Mouse (Mus musculus) heart, embryonic 16.5 days (tissue): ENCODE results near the gene Gadl1. TPM values are rescaled to one million over a fixed set of nuclear protein-coding genes. Genes with fewer than 3 reads are reported as not detected.

ENCODE experiments used
- ATAC-seq: fragments of 200-750 bp; cut with Nextera tagmentation; replicated peaks from 2 replicates; pipeline ENCODE4 v1.8.0; 2017; ENCODE audit warnings: moderate number of reproducible peaks; ENCODE audit not compliant: insufficient read depth, low FRiP score; ENCODE audit errors: extremely low read depth
- H3K27ac ChIP-seq: fragments of 300-500 bp; sonication (generic); 2 replicates; pipeline ENCODE4 v1.5.1; 2014; ENCODE audit warnings: mild to moderate bottlenecking, low read length, control low read depth, moderate library complexity
- H3K27me3 ChIP-seq: fragments of 300-500 bp; sonication (generic); 2 replicates; pipeline ENCODE4 v1.6.1; 2014; ENCODE audit warnings: low read length, mixed read lengths; ENCODE audit not compliant: control insufficient read depth, insufficient read depth
- H3K36me3 ChIP-seq: fragments of 300-500 bp; sonication (generic); 2 replicates; pipeline ENCODE4 v1.6.1; 2014; ENCODE audit not compliant: control insufficient read depth, insufficient read depth
- H3K4me1 ChIP-seq: fragments of 300-500 bp; sonication (generic); 2 replicates; pipeline ENCODE4 v1.6.1; 2014; ENCODE audit warnings: low read length, mixed read lengths; ENCODE audit not compliant: control insufficient read depth, insufficient read depth
- H3K4me2 ChIP-seq: fragments of 300-500 bp; sonication (generic); 2 replicates; pipeline ENCODE4 v1.6.1; 2014; ENCODE audit warnings: low read depth, mild to moderate bottlenecking, control low read depth, low read length
- H3K4me3 ChIP-seq: fragments of 300-500 bp; sonication (generic); 2 replicates; pipeline ENCODE4 v1.5.1; 2014; ENCODE audit warnings: mild to moderate bottlenecking, control low read depth, low read length
- H3K9ac ChIP-seq: fragments of 300-500 bp; sonication (generic); 2 replicates; pipeline ENCODE4 v1.6.1; 2014; ENCODE audit warnings: low read length, control low read depth
- H3K9me3 ChIP-seq: fragments of 300-500 bp; sonication (generic); replicated peaks from 2 replicates; pipeline ENCODE4 v1.6.1; 2016; ENCODE audit warnings: low read length; ENCODE audit not compliant: control insufficient read depth
- WGBS: fragments of 180-500 bp; shearing (Covaris S2); extraction: QIAGEN DNeasy Blood & Tissue Kit; methylation state at CpG from one replicate; pipeline ENCODE4 v1.1.7; 2014; 5-methylcytosine and 5-hydroxymethylcytosine counted together
- polyA plus RNA-seq: library from polyadenylated mRNA; unstranded; fragments of >200 nt; fragmentation: Nextera tagmentation; extraction: Ambion mirVana; gene quantifications from 2 replicates; pipeline ENCODE4 v1.2.1, GENCODE M21; 2015

Gadl1 gene
- polyA plus RNA-seq, 1 experiment from 2014 or later = 1.2 TPM

DNA sequence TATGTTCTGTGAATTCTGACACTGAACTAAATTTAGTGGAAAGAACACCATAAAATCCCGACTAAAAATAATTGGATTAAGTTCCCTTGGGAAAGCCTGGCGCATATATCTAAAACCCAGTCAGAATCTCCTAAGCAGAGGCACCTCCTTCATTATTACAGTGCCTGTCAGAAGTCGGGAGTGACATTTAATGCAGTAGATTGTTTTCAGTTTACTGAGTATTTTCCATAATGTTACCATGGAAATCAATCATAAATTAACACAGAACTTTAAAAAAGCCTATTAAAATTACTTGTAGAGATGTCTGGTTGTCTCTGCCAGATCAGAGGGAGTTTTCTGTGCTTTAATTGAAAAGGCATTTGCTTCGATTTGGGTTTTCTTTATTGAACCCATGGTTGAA is 33.2 kb downstream of the Gadl1 start:
- Histone ChIP-seq H3K9me3 (0 out of 2 replicates have a peak, but pooled peaks cover 2% of the 10 kb centered on the region), H3K27ac (no peak overlapping the region), H3K4me3 (no peak overlapping the region), H3K27me3 (no peaks in the 10 kb centered on the region), H3K4me1 (no peaks in the 10 kb centered on the region; the same call in 1 of the 2 replicates), H3K4me2 (no peak overlapping the region), H3K36me3 (no peaks in the 10 kb centered on the region), H3K9ac (no peak overlapping the region)
- ATAC-seq = no peak
- WGBS = 72% methylated on average over 4 of the region's 4 CpGs

DNA sequence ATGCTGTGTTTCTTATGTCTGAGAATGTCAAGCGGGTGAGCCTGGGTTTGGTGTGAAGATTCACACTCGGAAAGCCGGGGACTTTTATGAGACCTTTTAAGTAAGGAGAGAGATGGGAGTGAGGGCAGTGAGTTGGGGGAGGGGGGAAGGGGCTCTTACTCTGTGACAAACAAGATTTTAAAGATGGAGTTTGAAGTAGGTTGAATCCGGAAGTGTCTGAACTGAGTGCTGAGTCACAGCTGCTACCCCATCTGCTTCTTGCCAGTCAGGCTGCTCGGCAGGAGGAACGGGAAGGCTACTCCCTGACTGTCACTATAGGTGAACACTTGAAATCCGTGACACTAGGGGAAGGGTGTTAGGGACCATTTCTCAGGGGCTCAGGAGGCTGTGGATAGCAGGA is 33.7 kb downstream of the Gadl1 start:
- no peaks in the 10 kb centered on the region; the same call in 1 of the 2 replicates for H3K4me1 ChIP-seq
- ATAC-seq = no peak
- H3K4me2 ChIP-seq = no peak overlapping the region
- H3K27ac ChIP-seq = no peak overlapping the region
- H3K9ac ChIP-seq = no peak overlapping the region
- H3K27me3 ChIP-seq = no peaks in the 10 kb centered on the region
- H3K4me3 ChIP-seq = no peak overlapping the region
- H3K36me3 ChIP-seq = no peaks in the 10 kb centered on the region
- 26% methylated on average over 7 of the region's 7 CpGs for WGBS
- 0 out of 2 replicates have a peak, but pooled peaks cover under 1% of the 10 kb centered on the region for H3K9me3 ChIP-seq

DNA sequence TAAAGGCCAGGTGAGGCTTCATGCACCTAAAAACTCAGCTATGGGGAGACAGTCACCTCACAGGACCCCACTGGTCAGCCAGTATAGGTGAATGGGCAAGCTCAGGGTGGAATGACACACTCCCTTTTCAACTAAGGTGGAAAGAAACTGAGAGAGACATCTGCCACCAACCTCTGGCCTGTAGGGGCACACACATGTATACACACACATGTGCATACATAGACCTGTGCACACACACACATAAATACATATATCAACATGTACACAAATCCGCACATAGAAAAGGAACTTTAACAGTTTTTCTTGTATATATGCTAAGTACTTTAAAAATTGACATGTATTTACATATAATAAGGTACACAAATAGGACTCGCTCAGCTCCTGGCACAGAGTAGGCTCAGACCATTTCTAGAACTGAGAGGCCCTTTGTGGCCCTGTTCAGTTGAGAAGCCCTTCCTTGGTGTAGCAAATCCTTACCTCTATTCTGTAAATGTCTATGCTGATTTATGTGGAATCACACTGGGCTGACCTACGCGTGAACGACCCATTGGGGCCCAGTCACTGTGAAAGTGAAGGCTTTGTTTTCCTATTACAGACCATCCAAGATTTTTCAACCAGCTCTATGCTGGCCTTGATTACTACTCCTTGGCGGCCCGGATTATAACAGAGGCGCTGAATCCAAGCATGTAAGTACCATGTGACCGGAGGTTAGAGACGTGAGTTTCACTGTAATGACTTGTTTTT is 34.5 kb downstream of the Gadl1 start:
- Histone ChIP-seq H3K9me3 (no peaks in the 10 kb centered on the region), H3K9ac (no peak overlapping the region), H3K27me3 (no peaks in the 10 kb centered on the region), H3K4me2 (no peak overlapping the region), H3K4me1 (no peaks in the 10 kb centered on the region; the same call in 1 of the 2 replicates), H3K4me3 (no peak overlapping the region), H3K27ac (no peak overlapping the region), H3K36me3 (no peaks in the 10 kb centered on the region)
- 94% methylated on average over 10 of the region's 10 CpGs for WGBS
- no peak for ATAC-seq

DNA sequence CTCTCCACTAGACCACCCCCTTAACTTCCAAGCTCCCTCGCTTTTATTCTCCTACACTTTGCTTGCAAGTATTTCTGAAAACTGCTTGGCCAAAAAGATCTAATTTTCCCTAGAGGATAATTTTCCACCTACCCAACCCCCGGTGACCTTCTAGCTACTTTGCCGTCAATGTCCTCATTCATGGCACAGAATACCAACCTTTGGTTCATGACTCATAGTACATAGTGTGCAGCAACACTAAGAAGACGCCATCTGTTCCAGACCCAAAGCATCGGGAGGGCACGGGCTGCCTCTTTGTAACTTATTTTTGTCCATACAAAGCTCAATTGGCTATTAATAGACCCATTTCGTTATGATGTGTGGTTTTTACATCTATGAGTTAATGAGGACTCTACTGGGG is 55.8 kb downstream of the Gadl1 start:
- no peak overlapping the region for H3K27ac ChIP-seq
- no peak overlapping the region for H3K9ac ChIP-seq
- H3K27me3 ChIP-seq = no peaks in the 10 kb centered on the region
- ATAC-seq = no peak
- no peaks in the 10 kb centered on the region for H3K9me3 ChIP-seq
- no peak overlapping the region for H3K4me3 ChIP-seq
- no peaks in the 10 kb centered on the region for H3K4me1 ChIP-seq
- no peaks in the 10 kb centered on the region for H3K36me3 ChIP-seq
- WGBS = 77% methylated on average over 7 of the region's 7 CpGs
- no peak overlapping the region for H3K4me2 ChIP-seq

DNA sequence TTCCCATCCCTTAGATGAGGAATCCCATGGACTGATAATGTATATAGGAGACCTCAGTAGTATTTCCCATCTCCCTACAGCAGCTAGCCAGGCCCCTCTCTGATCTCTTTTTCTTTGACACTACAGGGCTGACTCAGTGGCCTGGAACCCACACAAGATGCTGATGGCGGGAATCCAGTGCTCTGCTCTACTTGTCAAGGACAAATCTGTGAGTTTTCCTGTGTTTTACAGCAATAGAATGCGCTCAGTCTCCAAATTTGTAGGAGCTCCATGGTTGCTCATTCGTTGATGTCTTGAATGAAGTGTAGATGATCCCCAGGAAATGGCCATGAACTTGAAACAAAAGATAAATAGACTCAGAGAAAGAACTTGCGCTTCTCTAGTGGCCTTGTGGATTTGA is 56.9 kb downstream of the Gadl1 start:
- Histone ChIP-seq H3K27ac (no peak overlapping the region), H3K4me1 (no peaks in the 10 kb centered on the region), H3K27me3 (no peaks in the 10 kb centered on the region), H3K9ac (no peak overlapping the region), H3K9me3 (no peaks in the 10 kb centered on the region; the same call in 1 of the 2 replicates), H3K4me3 (no peak overlapping the region), H3K4me2 (no peak overlapping the region), H3K36me3 (no peaks in the 10 kb centered on the region)
- 83% methylated on average over 4 of the region's 4 CpGs for WGBS
- no peak for ATAC-seq

DNA sequence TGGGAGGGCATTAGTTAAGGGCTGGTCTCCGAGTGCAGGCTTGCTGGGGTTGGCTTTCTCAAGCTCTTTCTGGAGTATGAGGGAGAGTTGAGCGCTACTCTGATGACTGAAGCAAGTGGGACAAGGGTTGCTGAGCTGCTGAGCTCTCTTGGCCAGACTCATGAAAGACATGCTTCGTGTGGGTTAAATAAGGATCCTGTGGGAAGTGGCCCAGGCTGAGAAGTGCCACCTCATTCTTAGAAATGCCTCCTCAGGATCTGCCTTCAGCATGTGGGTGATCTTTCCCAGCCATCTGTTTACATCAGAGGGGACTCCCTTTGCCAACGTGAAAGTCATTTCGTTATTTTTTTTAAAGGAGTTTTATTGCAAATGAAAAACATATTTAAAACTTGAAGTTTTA is 57.5 kb downstream of the Gadl1 start:
- Histone ChIP-seq H3K4me2 (no peak overlapping the region), H3K9me3 (no peaks in the 10 kb centered on the region; the same call in 1 of the 2 replicates), H3K36me3 (no peaks in the 10 kb centered on the region), H3K9ac (no peak overlapping the region), H3K4me3 (no peak overlapping the region), H3K27ac (no peak overlapping the region), H3K27me3 (no peaks in the 10 kb centered on the region), H3K4me1 (no peaks in the 10 kb centered on the region)
- 80% methylated on average over 5 of the region's 5 CpGs for WGBS
- ATAC-seq = no peak

DNA sequence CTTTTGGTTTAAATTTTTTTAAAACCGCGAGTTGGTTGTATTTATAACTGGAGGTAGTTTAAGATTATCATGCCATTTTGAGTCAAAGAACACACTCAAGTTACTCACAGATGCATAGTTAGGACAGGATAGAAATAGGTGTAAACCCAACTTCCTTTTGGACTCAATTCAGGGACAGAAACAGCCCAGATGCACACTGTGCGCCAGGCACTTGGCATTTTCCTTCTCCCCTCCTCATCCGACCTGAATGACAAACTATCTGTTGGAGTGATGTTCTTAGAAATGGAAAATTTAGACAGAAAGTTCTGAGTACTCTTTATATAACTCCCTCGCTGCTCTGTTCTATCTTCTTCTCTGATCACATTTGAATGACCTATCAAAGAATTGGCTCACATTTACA is 58.4 kb downstream of the Gadl1 start:
- Histone ChIP-seq H3K9me3 (no peaks in the 10 kb centered on the region; the same call in 1 of the 2 replicates), H3K27ac (no peak overlapping the region), H3K4me3 (no peak overlapping the region), H3K4me2 (no peak overlapping the region), H3K27me3 (no peaks in the 10 kb centered on the region), H3K4me1 (no peaks in the 10 kb centered on the region), H3K9ac (no peak overlapping the region), H3K36me3 (no peaks in the 10 kb centered on the region)
- no peak for ATAC-seq
- WGBS = 87% methylated on average over 5 of the region's 5 CpGs

DNA sequence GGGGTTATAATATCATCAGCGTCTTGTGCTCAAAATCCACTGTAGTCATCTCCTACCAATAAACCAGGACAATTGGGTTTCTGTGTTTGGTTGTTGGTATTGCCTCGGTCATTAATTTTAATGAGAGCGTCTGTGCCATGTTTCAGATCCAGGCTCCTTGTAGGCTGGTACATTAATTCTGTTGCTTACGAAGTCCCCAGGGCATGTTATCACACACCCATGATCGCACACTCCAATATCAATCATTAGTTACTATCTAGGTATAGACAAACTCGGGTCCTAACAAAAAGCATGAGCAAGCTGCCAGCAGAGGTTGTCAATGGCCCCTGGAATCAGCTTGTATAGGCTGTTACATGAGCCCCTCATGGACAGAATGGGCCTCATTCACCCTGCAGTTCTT is 67.6 kb downstream of the Gadl1 start:
- H3K4me3 ChIP-seq = no peak overlapping the region
- peaks cover 4% of the 10 kb centered on the region; the same call in 1 of the 2 replicates for H3K4me1 ChIP-seq
- H3K27ac ChIP-seq = no peak overlapping the region
- peaks cover 4% of the 10 kb centered on the region; the same call in 1 of the 2 replicates for H3K9me3 ChIP-seq
- no peak for ATAC-seq
- 87% methylated on average over 6 of the region's 6 CpGs for WGBS
- no peak overlapping the region for H3K9ac ChIP-seq
- H3K4me2 ChIP-seq = no peak overlapping the region
- no peaks in the 10 kb centered on the region for H3K27me3 ChIP-seq
- no peaks in the 10 kb centered on the region for H3K36me3 ChIP-seq

DNA sequence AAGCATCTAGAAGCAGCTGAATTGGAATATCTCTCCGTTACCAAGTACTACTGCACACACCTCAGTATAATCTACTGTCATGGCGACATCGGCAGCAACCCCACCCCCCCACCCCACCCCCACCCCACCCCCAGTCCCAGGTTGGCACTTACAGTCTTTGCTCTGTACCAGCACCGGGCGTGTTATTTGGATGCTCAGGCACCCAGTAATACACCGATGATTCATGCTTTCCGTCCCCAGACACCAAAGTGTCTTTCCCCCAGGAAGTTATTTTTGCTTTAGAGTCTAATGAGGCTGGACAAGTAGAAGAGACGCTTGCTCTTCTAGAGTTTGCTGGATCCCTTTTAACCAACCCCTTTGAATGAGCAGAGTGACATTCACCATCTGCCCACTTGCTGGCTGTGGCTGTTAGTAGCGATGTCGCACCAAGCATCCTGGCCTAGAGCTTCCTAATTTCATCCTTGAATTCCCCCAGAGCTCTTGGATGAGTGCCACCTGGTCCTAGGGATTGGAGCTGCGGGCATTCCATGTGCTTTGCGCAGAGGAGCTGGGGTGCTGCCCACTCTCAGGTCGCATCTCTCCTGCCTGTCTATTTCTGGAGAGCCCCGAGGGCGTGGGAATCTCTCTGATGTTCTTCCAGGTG is 68.5 kb downstream of the Gadl1 start:
- Histone ChIP-seq H3K4me1 (peaks cover 4% of the 10 kb centered on the region; the same call in 1 of the 2 replicates), H3K4me3 (no peak overlapping the region), H3K9ac (no peak overlapping the region), H3K27me3 (no peaks in the 10 kb centered on the region), H3K27ac (no peak overlapping the region), H3K36me3 (no peaks in the 10 kb centered on the region), H3K9me3 (peaks cover 4% of the 10 kb centered on the region; the same call in 1 of the 2 replicates), H3K4me2 (no peak overlapping the region)
- WGBS = 60% methylated on average over 15 of the region's 15 CpGs
- no peak; the same call in 1 of the 2 replicates for ATAC-seq
